Mouse (Mus musculus) cerebellum, postnatal 25 days (tissue): ENCODE measurements around the gene Rbm47.
"Not testable (repeated sequence)": the region's sequence is repeated elsewhere in the genome, so short reads cannot be mapped to it uniquely, and the experiment has no call there.

Experiments
- DNase-seq, 2 experiments: peaks; one replicate each; pipeline ENCODE4 v3.0.0; 2021; ENCODE audit warnings: mixed read lengths in 2 of 2

Gene Rbm47

DNA sequence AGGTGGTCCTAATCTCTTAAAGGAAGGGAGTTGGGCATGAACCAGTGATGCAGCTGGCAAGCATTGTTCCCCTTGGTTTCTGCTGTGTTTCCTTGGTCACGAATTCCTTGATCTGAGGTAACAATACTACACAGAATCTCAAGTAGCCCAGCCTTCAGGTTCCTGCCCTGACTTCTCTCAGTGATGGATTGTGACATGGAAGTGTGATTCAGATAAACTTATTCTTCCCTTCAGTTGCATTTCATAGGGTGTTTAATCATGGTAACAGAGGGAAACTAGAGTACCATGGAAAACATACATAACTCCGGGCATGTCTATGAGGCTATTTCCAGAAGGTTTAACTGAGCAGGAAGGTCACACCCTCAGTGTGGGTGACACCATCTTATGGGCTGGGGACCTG lies at the start of gene Rbm47:
Gene Rbm47 (minus strand): TSS at position 101 of the 400 bp plus-strand sequence.
- no peak for DNase-seq

DNA sequence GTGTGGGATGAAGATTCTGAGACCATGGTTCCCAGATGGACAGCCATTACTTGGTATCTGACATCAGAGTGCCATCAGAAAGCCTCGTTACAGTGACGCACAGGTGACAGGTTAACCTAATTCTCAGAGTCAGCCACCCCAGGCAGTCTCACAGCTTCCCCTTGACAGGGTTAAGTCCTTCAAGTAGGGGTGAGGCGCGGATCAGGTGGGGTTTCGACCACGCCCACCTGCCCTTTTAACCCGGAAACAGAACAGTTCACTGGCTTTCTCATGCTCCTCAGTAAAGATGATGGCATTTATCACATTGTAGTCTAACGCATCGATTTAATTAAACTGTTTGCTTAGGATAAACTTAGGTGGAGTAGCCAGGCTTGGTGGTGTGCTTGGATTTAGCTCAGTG lies 47.7 kb upstream of the Rbm47 start:
- DNase-seq: no peak

DNA sequence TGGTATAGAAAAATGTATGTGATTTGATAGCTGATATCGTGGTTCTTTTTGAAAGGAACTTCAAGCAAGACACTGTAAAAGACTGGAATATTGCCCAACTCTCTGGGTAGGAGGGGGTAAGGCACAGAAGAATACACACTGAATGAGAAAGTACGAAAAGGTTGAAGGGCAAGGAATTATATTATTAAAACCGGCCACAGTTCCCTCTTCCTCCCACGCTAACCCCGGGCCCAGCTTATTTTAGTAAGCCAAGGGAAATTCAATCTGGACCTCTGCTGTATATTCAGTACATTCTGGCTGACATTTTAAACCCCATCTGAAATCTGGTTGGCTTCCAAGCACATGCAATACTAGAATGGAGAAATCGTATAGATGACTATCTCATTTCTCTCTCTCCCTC lies 46.8 kb upstream of the Rbm47 start:
- no peak for DNase-seq

DNA sequence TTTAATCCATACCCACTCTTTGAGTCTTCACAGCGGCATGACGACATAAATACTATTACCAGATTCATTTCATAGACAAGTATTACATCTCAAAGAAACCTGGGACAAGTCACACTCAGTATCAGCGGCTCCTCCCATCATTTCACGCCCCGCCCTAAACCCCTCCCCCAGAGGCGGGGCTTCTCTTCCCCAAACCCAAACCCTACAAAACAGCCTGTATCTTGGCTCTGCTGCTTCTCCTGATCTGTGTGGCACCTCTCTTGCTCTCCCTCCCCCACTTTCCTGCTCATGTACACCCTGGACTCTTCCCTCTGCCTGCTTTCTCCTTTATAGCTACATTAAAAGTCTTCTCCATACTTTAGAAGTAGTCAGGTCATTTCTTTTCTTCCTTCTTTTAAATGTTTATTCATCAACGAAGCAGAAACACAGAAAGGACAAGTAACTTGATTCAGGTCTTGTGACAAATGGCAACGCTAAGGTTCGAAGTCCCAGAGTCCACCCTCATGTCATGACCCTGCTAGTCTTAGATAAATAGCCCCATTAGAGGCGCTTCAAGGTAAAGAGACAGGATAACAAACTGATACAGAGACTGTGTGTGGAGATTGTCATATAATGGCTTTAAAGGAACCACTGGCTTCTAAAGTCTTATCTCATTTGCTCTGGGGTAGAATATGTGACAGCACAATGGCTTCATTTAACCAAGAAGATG lies 42.8 kb upstream of the Rbm47 start:
- DNase-seq: no peak

DNA sequence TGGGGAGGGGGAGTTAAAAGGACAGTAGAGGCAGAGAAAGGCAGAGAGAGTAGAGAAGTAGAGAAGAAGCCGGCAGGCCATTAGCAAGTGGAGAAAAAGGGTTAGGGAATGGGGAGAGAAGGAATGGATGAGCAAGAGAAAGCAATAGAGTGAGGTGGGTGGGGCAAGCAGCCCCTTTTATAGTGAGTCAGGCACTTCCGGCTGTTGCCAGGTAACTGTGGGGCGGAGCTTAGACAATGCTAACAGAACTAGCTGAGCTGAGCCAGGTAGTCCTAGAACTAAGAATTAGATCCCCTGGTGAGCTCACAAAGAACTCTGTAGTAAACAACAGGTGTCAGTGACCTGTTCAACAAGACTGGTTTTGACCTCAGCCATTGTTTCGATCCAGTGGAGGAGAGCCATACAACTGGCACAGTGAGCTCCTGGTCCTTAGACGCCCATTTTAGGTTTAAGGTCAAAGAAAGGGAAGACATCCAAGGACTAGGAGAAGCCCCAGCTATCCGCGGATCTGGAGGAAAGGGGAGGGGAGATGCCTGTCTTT lies 41.5 kb upstream of the Rbm47 start:
- DNase-seq: no peak

DNA sequence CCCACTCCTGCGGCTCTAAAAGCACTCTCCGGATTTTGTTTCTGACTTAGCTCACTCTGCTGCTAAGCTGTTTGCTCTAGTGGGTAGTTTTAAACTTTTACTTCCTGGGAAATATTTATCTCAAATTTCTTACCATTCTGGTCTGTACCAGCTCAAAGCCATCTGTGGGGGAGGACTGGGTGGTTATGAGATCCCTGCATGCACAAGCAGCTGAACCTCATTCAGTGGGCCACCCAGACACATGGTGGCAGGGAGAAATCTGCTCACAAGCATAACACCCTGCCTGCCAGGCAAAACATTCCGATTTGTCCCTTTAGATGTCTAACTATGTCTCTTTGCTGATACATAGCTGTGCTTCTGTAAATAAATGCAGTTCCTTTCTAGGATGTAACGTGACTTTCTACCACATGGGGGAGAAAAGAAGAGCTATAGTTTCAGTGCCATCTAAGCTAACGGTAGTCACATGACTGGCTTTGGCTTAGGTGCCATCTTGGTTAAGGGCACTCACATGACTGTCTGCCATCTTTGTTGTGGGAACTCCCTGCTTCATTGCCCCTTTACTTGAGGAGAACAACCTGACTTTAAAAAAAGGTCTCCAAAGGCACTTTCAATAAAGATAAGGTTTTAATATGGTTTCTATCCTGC lies 36.7 kb upstream of the Rbm47 start:
- DNase-seq: no peak

DNA sequence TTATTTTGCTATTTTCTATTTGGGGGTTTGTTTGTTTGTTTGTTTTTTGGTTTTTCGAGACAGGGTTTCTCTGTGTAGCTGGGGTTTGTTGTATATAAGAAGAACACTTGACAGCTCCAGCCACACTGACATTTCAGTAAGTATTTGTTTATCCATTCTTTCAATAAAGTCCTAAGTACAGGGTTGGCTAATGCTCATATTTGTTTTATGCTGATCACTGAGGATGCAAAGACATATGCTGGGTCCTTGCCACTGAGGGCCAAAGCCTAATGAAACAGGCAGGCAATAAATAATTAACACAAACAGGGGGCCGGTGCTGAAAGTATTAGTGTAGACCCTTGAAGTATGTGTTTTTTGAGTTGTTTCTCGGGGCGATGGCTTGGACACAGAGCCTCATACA lies 32.0 kb upstream of the Rbm47 start:
- DNase-seq: no peak

DNA sequence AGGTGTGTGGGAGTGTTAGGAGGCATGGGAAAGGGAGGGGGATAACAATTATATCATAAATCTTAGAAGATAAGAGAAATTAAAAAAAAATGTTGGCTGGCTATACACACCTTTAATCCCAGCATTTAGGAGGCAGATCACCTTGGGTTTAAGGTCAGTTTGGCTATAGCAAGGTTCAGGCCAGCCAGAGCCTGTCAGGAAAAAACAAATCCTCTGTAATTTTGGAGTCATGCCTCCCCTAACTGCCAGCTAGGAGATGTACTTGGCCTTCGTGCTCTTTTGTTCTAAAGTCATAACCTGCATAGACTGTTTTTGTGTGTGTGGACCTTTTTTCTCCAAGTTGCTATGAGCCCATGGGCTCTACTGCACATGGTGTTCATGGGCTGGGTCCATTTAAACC lies 30.5 kb upstream of the Rbm47 start:
- no peak for DNase-seq

DNA sequence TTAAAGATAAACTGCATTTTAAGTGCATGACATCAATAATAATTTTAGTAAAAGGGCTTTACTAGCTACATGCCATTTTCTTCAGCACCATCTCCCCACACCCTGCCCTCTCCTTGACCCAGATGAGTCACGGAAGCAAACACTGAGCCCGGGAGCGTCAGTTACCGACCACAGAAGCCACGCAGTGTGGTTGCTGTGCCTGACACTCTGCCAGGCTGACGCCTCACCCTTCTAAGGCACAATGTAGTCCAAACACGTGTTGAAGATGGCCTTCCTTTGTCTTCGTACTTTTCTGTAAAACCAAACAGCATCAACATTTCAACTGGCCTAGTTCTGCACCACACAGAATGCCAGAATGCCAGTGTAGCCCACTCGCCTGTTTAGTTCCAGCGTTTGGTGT lies 27.1 kb upstream of the Rbm47 start:
- DNase-seq: no peak

DNA sequence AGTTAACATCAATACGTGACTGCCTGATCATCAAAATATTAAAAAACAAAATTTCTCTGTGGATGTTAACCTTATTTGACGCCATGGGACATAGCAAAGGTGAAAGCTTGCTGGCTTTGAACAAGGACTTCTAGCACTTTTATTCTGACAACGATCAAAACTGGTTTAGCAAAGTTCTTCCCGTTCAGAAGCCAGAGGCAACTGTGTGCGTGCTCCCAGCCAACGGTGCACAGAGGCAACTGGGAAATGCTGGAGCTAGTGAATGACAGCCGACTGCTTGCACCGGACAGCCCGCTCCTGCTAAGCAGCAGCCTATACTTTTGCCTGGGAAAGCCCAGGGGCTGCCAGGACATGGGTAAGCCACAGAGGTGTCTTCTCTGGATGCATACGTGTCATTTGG lies 22.4 kb upstream of the Rbm47 start:
- no peak for DNase-seq

DNA sequence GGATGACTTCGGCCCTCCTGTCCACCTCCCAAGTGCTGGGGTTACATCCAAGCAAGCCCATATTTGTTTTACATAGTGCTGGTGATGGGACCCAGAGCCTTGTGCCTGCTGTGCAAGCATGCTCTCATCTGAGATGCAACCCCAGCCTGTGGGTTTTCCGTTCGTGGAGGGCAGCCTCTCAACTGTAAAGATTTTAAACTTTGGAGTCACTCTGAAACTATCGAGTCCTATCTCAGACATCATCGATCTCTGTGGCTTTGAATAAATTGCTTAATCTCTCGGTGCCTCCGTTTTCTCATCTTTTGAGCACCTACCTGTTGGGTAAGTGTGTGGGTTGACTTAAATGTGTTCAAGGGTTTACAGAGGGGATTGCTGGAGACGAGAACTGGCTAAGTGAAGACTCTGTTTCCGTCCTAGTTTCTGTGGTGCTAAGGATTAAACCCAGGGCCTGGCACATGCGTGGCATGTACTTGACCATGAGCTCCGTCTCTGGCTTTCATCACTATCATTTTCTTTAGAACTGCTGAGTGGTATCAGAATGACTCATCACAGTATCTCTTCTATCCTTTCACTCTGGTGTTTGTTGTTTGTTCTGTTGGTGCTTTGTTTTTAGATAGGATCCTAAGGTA lies 20.4 kb upstream of the Rbm47 start:
- no peak for DNase-seq

DNA sequence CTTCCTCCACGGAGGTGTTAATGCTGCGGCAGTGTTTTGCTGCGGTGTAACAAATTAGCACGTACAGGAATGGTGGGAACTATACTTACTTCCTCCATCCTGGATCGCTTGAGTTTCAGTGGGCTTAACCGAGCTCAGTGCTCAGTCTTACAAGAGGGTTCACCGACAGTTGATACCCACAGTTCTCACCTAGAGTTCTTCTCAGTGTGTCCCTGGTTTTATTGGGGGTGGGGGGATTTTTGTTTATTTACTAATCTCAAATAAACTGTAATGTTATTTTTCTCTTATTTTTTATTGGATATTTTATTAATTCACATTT lies 18.2 kb upstream of the Rbm47 start:
- no peak for DNase-seq

DNA sequence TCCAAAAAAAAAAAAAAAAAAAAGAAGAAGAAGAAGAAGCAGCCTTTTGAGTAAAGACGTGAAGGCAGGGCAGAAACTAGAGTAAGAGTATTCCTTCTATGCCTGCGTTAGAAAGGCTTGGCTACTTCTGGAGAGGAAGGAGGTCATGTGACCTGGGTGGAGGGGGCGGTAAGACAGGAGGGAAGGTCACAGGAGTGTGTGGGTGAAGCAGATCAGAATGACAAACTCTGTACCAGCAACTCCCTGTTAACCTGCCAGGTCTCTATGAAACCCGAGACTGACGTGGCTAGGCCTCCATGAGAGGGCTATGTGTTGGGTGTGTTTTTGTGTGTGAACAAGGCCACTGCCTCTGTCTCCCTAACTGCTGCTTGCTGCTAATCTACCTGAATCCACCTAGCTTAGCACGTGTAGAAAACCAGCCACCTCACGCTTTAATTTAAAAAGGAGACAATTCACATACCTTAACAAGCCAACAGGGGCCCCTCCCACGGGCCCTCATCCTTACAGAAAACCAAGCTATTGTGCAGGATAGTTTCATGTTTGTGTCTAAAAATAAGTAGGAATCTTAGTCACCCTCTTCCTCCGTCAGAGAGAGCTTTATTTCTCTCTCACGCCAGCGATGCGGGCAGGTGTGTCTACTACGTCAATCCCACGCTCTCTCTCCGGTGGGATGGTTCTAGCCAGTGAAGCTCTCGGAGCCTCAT lies 17.7 kb upstream of the Rbm47 start:
- no peak for DNase-seq

DNA sequence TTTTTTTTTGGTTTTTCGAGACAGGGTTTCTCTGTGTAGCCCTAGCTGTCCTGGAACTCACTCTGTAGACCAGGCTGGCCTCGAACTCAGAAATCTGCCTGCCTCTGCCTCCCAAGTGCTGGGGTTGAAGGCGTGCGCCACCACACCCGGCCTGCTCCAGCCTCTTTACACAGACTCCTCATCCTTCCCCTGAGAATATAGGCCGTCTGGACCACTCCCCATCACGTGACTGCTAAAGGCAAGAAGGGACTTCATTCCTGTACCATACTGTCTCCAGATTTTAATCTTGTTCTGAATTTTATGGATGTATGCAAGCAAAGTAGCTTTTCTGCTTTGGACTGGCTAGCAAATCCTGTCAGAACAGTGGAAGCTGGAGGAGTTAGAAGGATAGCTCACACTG lies 15.7 kb upstream of the Rbm47 start:
- DNase-seq: not testable (repeated sequence)

DNA sequence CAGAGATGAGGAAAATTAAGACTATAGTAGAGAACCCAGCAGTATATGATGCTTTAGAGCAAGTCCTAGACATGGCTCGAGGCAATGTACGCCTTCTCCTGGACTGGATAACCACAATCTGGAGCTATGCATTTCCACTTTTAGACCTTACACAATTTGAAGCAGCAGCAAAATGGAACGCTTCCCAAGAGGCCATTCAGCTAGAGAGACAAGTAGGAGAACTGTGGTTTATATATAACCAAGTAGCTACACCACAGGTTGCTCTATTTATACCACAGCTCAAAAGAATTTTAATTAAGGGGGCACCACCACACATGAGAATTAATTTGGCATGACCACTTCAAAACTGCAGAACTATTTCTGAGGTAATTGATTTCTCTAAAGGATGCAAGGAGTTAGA lies 9.2 kb upstream of the Rbm47 start:
- DNase-seq: no peak

DNA sequence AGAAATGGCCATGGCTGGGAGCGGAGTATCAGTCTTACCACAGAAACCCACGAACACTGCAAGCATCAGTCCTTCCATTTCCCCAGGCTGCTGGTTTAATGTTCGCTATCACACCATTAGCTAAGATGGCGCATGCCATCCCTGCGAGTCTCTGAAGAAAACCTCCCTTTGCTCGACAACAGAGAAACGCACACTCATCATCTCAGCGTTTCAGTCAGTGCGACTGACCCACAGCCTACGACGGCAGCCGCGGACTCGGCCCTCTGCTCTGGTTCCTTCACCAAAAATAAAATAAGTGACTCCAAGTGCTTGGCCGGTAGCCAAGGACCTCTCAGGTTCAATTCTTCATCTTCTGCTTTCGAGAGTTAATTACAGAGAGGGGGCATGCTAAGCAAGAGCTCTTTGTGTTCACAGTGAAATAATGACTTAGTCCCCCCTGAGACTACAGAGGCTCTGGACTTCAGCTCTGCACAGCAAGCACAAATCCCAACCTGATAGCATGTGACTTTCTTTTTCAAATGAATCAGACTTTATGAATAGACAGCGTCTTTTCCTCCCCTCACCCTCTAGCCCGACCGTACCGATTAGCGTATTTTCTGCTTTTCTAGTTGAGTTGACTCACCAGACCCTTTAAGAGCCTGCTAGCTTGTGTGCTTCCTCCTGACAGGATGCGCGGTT lies 1.4 kb upstream of the Rbm47 start:
- DNase-seq: no peak

DNA sequence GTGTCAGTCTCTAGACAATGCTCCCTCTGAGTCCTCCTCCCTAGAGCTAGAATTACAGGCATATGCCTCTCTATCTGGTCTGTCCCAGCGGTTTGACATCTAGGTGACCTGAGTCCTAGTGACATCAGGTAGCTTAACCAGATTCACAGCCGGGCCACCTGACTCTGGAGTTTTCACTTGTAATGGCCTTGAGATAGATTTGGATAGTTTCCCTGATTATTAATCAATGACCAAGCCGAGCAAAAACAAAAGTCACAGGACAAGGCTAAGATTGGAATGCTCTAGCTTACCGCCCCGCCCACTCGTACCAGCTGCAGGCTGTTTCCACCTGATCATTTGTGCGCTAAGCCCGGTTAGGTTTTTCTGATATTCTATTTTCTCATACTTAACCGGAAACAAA lies 2.3 kb downstream of the Rbm47 start:
- no peak for DNase-seq

DNA sequence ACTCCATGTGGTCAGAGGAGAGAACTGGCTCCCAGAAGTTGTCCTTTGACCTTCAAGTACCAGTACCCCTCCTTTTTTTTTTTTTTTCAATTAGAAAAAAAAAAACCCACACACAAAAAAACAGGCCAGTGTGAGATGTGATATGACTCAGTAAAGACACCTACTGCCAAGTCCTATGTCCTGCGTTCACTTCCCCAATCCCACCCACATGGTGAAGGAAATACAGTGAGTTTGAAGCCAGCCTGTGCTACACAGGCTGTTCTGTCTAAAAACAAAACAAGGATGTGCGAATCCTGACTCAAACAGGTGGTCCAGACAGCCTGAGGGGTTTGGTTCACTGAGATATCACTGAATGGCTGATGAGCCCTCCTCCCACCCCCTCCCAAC lies 3.8 kb downstream of the Rbm47 start:
- DNase-seq: no peak

DNA sequence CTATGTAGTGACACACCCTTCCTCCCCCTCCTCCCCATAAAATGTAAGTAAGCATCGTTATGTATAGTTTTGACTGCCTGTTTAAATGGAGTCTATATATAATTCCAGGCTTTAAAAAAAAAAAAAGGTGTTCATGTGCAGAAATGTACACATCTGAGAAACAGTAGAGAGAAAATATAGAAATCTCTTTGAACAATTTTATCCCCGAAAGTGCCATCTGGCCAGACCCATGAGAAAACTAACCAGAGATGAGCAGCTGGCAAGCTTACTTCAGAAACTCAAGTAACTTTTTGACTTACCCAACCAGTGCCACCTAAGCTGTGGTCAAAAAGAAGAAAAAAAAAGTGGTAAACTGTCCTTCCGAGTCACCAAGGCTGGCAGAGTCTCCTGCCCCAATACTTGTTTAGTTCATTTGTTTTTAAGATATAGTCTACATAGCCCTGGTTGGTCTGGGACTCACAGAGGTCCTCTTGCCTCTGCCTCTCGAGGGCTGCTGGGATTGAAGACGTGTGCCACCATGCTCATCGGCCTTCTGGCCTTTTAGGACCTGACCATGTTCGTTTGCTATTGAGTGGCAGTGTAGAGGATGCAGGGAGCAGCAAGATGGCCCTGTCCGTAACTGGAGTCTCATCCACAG lies 4.3 kb downstream of the Rbm47 start:
- no peak for DNase-seq

DNA sequence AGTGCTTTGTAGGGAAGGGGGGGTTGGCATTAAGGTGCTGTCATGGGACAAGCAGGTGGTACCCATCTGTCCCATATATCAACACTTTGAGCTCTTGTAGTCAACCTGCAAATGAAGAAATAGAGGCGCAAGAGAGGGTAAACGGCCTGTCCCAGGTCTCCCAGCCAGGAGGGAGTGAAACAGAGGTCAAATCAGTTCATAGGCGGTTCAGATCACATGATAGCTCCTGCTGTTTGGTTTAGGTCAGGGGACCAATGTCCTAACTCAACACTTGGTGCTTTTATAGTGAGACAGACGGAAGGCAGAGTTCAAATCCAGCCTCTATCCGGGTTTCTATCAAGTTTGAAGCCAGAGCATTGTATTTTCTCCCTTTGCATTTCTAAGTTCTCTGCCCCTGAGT lies 6.0 kb downstream of the Rbm47 start:
- DNase-seq: no peak

DNA sequence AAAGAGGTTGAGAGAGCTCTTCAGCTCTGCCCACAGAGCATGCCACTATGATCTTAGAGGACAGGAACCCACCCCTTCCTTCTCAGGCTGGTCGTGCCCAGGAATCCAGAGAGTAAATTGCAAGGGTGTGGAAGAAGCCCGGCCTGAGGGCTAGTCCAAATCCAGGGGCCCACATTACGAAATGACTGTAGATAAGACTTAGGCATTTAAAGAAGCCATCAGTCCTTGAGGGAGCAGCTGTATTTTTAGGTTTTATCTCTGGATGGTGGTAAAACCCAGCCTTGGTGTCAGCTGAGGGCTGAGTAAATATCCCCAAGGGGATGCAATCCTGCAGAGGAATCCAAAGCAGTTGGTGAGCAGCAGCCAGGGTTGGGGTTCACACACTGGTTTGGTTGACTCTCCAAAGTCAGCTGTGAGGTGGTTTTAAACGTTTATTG lies 6.7 kb downstream of the Rbm47 start:
- DNase-seq: no peak

DNA sequence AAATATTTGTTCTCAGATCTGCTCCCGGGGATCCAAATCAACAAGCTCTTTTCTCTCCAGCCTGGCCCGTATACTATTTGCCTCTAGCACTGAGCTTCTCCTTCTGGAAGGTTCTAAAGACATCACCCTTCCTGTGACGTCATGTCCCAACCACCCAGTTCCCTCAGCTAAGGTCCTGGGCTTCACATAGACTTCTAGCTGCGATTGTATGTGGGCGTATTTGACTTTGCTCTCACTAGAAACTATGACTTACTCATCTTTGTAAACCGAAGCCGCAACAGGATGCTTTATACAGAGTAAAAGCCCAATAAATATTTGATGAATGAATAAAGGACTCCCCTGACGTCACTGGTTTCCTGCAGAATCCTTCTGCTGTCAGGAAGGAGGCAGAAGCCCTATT lies 7.2 kb downstream of the Rbm47 start:
- no peak for DNase-seq
